Mouse (Mus musculus) stomach, embryonic 14.5 days (tissue): ENCODE results near the gene Klhl8. TPM values are rescaled to one million over a fixed set of nuclear protein-coding genes. Genes with fewer than 3 reads are reported as not detected.

Source experiments
- ATAC-seq: fragments of 200-750 bp; cut with Nextera tagmentation; 2 replicates; pipeline ENCODE4 v1.8.0; 2017; ENCODE audit warnings: low read depth, moderate TSS enrichment; ENCODE audit not compliant: insufficient number of reproducible peaks, insufficient read depth, low FRiP score
- H3K27ac ChIP-seq: fragments of 300-500 bp; sonication (generic); 2 replicates; pipeline ENCODE4 v1.5.1; 2014; ENCODE audit warnings: mild to moderate bottlenecking, low read length, moderate library complexity, mixed read lengths
- H3K27me3 ChIP-seq: fragments of 300-500 bp; sonication (generic); 2 replicates; pipeline ENCODE4 v1.6.1; 2014; ENCODE audit warnings: low read length, control low read depth, mixed read lengths; ENCODE audit not compliant: control insufficient read depth, insufficient read depth
- H3K36me3 ChIP-seq: fragments of 300-500 bp; sonication (generic); 2 replicates; pipeline ENCODE4 v1.6.1; 2014; ENCODE audit warnings: mild to moderate bottlenecking, control low read depth, low read length, moderate library complexity, mixed read lengths; ENCODE audit not compliant: control insufficient read depth, insufficient read depth
- H3K4me1 ChIP-seq: fragments of 300-500 bp; sonication (generic); 2 replicates; pipeline ENCODE4 v1.6.1; 2014; ENCODE audit warnings: low read length, control low read depth, mixed read lengths; ENCODE audit not compliant: control insufficient read depth, insufficient read depth
- H3K4me2 ChIP-seq: fragments of 300-500 bp; sonication (generic); replicated peaks from 2 replicates; pipeline ENCODE4 v1.6.1; 2014; ENCODE audit warnings: low read depth, low read length, control low read depth
- H3K4me3 ChIP-seq: fragments of 300-500 bp; sonication (generic); 2 replicates; pipeline ENCODE4 v1.5.1; 2014; ENCODE audit warnings: low read depth, low read length, control low read depth
- H3K9ac ChIP-seq: fragments of 300-500 bp; sonication (generic); replicated peaks from 2 replicates; pipeline ENCODE4 v1.6.1; 2014; ENCODE audit warnings: low read depth, mild to moderate bottlenecking, control low read depth, low read length, moderate library complexity, mixed read lengths
- H3K9me3 ChIP-seq: fragments of 300-500 bp; sonication (generic); 2 replicates; pipeline ENCODE4 v1.6.1; 2016; ENCODE audit warnings: low read depth, low read length, control low read depth; ENCODE audit not compliant: control insufficient read depth
- WGBS: fragments of 180-500 bp; shearing (Covaris S2); extraction: QIAGEN DNeasy Blood & Tissue Kit; methylation state at CpG from one replicate; pipeline ENCODE4 v1.1.7; 2014; 5-methylcytosine and 5-hydroxymethylcytosine counted together
- polyA plus RNA-seq: library from polyadenylated mRNA; unstranded; fragments of >200 nt; fragmentation: Nextera tagmentation; extraction: Ambion mirVana; gene quantifications from 2 replicates; pipeline ENCODE4 v1.2.1, GENCODE M21; 2014

The Klhl8 gene
- polyA plus RNA-seq, 1 experiment from 2014 or later: 15.0 TPM

DNA sequence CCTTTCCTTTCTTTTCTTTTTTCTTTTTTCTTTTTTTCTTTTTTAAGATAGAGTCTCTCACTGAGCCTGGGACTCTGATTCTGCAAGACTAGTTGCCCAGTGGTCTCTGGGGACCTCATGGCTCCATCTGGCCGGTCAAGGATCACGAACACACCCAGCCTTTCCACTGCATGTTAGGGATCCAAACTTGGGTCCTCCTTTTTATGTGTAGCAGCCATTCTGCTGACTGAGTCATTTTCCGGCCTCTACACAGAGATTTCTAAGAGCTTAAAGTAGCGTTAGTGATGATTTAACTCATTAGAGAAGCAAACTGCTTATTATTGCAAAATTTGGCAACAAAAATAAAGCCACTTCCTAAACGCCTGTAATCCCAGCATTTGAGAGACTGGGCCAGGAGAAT is 11.4 kb upstream of the Klhl8 start:
- Histone ChIP-seq H3K9ac (no peak overlapping the region), H3K36me3 (no peaks in the 10 kb centered on the region), H3K4me2 (no peak overlapping the region), H3K4me1 (no peaks in the 10 kb centered on the region), H3K27ac (no peak overlapping the region), H3K4me3 (no peak overlapping the region), H3K27me3 (no peaks in the 10 kb centered on the region), H3K9me3 (no peaks in the 10 kb centered on the region)
- ATAC-seq: no peak
- 75% methylated on average over 5 of the region's 5 CpGs for WGBS

DNA sequence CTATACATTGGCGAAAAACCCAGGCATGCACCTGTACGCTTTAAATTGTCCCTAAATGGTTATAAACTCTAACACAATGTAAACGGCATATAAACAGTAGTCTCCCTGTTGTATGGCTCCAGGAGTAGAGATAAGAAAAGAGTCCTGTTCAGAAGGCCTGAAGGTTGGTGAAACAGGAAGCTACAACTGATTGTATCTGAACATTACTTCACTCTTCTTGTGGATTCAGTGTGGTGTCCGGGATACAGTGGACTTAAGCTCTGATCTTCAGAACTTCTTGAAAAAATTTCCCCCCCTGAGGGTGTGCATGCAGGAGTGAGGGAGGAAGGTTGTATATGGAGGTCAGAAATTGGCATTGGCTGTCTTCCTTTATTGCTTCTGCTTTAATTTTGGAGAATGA is 8.4 kb upstream of the Klhl8 start:
- Histone ChIP-seq H3K4me3 (no peak overlapping the region), H3K27me3 (no peaks in the 10 kb centered on the region), H3K9ac (no peak overlapping the region), H3K27ac (no peak overlapping the region), H3K9me3 (no peaks in the 10 kb centered on the region), H3K4me1 (no peaks in the 10 kb centered on the region), H3K4me2 (no peak overlapping the region), H3K36me3 (no peaks in the 10 kb centered on the region)
- no peak for ATAC-seq
- WGBS: 80% methylated on average over 4 of the region's 4 CpGs

DNA sequence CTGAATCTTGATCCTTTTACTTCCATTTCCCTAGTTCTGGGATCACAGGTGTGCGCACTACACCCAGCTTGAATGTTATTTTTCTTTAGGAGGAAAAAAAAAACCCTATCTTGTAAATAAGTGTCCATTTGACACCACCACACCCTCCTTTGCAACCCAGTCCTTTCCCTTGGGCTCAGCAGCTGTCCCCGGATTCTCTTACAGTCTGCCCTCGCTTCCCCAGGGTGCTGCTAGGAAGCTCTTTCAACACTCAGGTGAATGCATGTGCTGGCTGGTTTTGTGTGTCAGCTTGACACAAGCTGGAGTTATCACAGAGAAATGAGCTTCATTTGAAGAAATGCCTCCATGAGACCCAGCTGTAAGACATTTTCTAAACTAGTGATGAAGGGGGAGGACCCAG is 7.2 kb upstream of the Klhl8 start:
- no peak for ATAC-seq
- 77% methylated on average over 3 of the region's 3 CpGs for WGBS
- Histone ChIP-seq H3K27me3 (no peaks in the 10 kb centered on the region), H3K27ac (no peak overlapping the region), H3K36me3 (no peaks in the 10 kb centered on the region), H3K4me1 (no peaks in the 10 kb centered on the region), H3K4me3 (no peak overlapping the region), H3K9ac (no peak overlapping the region), H3K4me2 (no peak overlapping the region), H3K9me3 (no peaks in the 10 kb centered on the region)

DNA sequence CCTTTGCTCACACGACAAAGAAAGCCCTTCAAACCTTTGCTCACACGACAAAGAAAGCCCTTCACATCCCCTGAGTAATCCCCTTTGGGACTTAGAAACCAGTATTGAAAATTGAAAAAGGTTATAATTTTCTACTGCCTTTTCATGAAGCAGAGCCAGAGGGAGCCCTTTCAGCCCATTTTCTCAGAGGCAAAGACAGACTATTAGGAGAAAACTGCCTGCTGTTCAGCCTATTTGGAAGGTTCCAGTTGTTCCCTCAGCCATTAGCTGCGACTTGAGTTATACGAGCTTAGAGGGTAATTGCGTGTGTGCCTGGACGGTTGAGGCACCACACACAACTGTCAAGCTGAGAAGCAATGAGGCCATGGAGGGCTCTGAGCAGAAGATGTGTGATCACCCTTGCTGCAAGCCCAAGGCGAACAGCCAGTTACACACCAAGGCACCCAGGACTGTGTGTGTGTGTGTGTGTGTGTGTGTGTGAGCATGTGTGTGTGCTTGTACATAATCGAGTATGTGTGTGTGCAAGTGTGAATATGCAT is 6.4 kb upstream of the Klhl8 start:
- H3K4me2 ChIP-seq: no peak overlapping the region
- 0 out of 2 replicates have a peak, but pooled peaks have one; percentile 17 for ATAC-seq
- no peak overlapping the region for H3K27ac ChIP-seq
- no peak overlapping the region for H3K4me3 ChIP-seq
- H3K27me3 ChIP-seq: no peaks in the 10 kb centered on the region
- H3K9me3 ChIP-seq: no peaks in the 10 kb centered on the region
- WGBS: 70% methylated on average over 8 of the region's 8 CpGs
- H3K4me1 ChIP-seq: no peaks in the 10 kb centered on the region
- no peak overlapping the region for H3K9ac ChIP-seq
- no peaks in the 10 kb centered on the region for H3K36me3 ChIP-seq

DNA sequence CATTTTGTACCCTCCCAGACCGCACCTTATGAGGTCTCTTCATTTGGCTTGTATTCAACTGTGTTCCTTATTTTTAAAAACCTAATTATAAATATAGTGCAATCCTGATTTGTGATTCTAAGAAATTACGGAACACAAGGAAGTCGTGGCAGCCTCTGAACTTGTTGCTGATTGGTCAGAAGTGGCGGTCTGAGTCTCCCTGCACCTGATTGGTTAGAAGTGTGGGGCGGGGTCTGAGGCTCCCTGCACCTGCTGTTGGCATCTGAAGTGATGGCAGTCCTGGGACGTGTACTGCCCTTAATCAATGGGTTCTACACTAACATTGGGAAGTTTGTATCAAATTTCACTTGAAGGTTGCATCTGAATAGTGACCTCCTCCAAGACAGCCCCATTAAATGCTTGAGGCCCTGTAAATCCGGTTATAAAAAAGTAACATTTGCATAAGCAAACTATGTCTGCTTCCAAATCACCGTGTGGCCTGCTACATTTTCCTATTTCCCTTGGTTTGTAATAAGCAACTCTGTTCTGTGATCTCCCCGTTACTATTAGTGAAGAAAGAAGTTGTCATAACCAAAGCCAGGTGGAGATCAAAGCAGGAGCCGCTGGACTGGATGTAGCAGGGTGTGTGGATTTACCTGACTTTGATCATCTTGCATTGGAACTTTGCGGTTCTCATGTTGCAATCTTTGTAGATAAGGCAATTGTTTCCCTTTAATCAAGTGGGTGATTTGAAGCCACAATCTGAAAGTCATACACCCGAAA is 5.7 kb upstream of the Klhl8 start:
- Histone ChIP-seq H3K4me3 (no peak overlapping the region), H3K4me2 (no peak overlapping the region), H3K4me1 (no peaks in the 10 kb centered on the region), H3K27me3 (no peaks in the 10 kb centered on the region), H3K9me3 (no peaks in the 10 kb centered on the region), H3K9ac (no peak overlapping the region), H3K27ac (no peak overlapping the region), H3K36me3 (no peaks in the 10 kb centered on the region)
- WGBS: 60% methylated on average over 12 of the region's 12 CpGs
- peak; percentile 70 for ATAC-seq

DNA sequence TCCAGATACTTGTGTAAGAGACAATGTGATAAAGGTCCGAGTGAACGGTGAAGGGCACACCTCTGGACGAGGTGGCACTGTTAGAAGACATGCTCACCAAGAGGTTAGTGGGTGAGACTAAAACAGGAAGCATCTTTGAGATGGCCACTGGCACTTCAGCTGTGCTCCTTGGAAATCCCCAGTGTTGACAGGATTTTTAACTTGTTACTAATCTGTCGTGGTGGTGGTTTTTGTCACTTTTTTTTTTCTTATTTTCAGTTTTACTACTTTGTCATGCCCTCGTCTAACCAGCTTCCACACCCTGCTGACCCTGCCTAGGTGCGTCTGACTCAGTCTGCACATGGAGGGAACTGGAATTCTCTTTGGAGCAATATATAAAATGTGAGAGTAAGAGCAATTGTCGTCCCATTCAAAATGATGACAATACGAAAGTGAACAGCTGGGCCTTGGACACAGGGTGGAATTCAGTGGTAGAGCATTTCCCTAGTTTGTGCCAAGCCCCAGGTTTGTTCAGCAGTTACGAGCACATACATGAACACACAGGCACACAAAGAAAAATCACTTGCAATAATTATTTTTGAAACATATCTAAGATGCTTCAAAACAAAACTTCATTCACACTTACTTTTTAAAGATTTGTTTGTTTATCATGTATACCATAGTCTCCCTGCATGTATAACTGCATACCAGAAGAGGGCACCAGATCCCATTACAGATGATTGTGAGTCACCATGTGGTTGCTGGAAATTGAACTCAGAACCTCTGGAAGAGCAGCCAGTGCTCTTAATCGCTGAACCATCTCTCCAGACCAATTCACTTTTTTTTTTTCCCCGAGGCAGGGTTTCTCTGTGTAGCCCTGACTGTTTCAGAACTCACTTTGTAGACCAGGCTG is 3.5 kb upstream of the Klhl8 start:
- Histone ChIP-seq H3K4me1 (peaks cover 7% of the 10 kb centered on the region; the same call in 1 of the 2 replicates), H3K9ac (no peak overlapping the region), H3K4me2 (no peak overlapping the region), H3K27me3 (no peaks in the 10 kb centered on the region), H3K27ac (no peak overlapping the region), H3K36me3 (no peaks in the 10 kb centered on the region), H3K4me3 (no peak overlapping the region), H3K9me3 (no peaks in the 10 kb centered on the region)
- ATAC-seq: no peak
- 69% methylated on average over 11 of the region's 11 CpGs for WGBS

DNA sequence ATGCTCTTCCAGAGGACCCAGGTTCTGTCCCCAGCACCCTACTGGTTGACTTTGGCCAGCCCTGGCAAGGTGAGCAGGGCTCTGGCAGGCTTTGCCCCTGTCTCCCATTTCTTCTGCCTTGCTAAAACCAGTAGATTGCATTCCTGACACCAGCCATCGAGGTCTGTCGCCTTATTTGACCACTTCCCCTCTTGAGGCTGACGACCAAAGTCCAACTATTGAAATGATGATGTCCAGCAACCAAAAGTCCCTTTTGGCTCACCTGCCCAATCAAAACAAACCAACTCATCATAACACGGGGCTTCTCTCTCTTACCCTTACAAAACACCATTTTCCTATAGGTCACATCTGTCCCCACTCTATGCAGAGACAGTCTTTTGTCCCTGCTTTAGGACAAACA is 2.1 kb upstream of the Klhl8 start:
- Histone ChIP-seq H3K36me3 (no peaks in the 10 kb centered on the region), H3K9ac (no peak overlapping the region), H3K9me3 (no peaks in the 10 kb centered on the region), H3K27me3 (no peaks in the 10 kb centered on the region), H3K27ac (no peak overlapping the region), H3K4me3 (no peak overlapping the region), H3K4me2 (no peak overlapping the region), H3K4me1 (peaks cover 7% of the 10 kb centered on the region; the same call in 1 of the 2 replicates)
- WGBS: 61% methylated on average over 4 of the region's 4 CpGs
- no peak for ATAC-seq

DNA sequence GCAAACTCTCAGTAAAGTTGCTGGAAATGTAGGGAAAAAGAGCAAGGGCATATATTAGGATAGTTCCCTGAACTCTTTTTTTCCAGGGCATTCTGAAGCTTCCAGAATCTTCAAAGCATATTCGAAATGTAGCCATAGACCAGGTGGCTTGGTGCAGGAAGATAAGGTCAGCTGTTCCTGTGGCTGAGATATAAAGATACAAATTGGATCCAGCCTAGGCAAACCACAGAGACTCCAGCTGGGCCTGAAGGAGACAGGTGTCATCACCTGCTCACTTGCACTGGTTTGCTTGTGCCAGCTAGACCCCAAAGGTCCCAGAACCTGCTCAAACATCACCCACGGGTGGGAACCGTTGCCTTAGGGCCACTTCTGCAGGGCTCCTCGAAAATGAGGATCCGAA is 496 bp upstream of the Klhl8 start:
- no peak overlapping the region for H3K9ac ChIP-seq
- WGBS: 81% methylated on average over 5 of the region's 5 CpGs
- no peaks in the 10 kb centered on the region for H3K36me3 ChIP-seq
- H3K27me3 ChIP-seq: no peaks in the 10 kb centered on the region
- peak overlapping the region; percentile 77; the same call in 1 of the 2 replicates for H3K4me2 ChIP-seq
- no peak for ATAC-seq
- H3K4me1 ChIP-seq: peaks cover 7% of the 10 kb centered on the region; the same call in 1 of the 2 replicates
- H3K27ac ChIP-seq: no peak overlapping the region
- H3K9me3 ChIP-seq: no peaks in the 10 kb centered on the region
- H3K4me3 ChIP-seq: peak overlapping the region; percentile 89; the same call in 1 of the 2 replicates
